Mouse (Mus musculus): ENCODE data around the gene Carnmt1.
A peak's percentile ranks its signal among the peaks of the same experiment; 100 is the strongest.

The Carnmt1 gene

DNA sequence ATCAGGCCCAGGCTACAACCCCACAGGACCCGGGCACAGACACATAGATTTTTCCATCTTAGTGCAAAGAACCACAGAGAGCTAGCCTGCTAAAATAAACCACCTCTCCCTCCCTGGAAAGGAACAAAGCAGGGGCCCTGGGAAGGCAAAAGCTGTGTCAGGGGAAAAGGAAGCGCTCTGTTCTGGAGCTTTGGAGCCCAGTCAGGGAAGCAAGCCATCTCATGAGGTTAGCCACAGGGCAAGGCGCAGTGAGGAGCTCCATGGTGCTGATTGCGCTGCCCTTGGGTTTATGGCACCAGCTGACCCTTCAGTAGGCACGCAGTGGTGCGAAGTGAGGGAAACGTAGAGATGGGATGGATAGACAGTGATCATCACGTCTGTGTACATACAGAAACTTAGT is 16.2 kb upstream of the Carnmt1 start:
- no peak for DNase-seq (ENCODE audit: low spot score in 2 of 2)

DNA sequence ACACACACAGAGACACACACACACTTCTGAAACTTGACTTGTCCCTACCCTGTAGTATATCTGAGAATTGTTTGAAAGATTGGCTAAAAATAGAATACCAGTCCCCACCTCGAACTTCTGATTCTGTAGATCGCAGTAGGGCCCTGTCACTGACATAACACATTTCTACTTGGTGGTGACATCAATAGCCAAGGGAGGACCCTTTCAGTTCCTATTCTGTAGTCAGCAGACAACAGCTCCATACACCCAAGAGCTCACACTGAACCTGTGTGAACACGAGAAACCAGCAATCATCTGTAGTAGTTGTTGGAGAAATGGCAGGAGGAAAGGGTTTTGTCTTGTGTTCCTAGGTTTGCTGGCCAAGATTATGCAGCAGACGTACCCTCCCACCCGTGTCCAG is 15.6 kb upstream of the Carnmt1 start:
- no peak for DNase-seq (ENCODE audit: low spot score in 2 of 2)

GRCm38 (mm10) chr19:18655999-18656398 is 14.6 kb upstream of the Carnmt1 start:
- no peak for DNase-seq (ENCODE audit: low spot score in 2 of 2)

DNA sequence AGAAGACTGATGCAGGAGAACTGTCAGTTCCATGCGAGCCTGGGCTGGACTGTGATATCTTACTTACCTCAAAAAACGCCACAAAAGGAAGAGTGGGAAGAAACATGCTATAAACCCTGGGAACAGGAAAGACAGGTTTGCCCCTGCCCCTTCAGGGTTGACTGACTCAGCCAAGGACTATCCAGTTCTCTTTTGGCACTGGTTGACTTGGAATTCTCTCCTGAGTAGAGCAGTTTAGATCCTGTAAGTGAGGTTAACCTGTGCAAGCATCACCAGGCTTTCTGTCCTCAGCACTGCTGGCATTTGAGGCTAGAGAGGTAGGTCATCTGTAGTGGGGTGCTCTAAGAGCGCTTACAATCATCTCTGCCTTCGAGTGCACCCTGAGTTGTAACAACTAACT is 12.1 kb upstream of the Carnmt1 start:
- no peak for DNase-seq (ENCODE audit: low spot score in 2 of 2)

DNA sequence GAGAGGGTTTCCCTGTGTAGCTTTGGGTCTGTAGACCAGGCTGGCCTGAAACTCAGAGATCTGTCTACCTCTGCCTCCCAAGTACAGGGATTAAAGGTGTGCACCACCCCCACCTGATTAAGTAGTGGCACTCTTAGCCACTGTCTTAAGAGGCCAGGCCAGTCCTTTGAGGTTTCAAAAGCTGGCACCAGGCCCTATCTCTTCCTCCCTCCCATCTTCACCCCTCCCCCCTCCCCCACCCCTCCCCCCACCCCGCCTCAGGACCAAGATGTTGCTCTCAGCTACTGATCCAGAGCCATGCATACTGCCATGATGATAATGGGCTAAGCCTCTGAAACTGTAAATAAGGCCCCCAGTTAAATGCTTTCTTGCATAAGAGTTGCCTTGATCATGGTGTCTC is 11.2 kb upstream of the Carnmt1 start:
- DNase-seq (ENCODE audit: low spot score in 2 of 2), result no peak

DNA sequence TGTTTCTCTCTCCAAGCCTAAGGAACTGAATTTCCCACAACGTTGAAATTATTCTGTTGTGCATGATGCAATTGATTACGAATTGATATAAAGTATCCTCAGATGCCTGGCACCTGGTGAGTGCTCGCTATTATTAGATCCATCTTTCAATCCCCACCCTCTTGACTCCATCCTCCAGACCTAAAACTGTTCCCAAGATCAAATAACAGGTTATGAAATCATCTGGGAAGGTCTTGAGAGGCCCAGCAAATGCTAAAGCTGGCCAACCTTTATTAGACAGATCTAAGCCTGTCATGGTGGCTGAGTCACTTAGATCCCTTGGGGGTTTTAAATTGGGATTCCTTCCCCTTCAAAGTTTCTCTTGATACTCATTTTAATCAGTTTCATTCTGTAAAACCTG is 10.1 kb upstream of the Carnmt1 start:
- DNase-seq (ENCODE audit: low spot score in 2 of 2), result no peak

- no peak for DNase-seq (ENCODE audit: low spot score in 2 of 2)
Measured at GRCm38 (mm10) chr19:18661683-18662082, 8.9 kb upstream of the Carnmt1 start.

GRCm38 (mm10) chr19:18663904-18664303 is 6.7 kb upstream of the Carnmt1 start:
- no peak for DNase-seq (ENCODE audit: low spot score in 2 of 2)

DNA sequence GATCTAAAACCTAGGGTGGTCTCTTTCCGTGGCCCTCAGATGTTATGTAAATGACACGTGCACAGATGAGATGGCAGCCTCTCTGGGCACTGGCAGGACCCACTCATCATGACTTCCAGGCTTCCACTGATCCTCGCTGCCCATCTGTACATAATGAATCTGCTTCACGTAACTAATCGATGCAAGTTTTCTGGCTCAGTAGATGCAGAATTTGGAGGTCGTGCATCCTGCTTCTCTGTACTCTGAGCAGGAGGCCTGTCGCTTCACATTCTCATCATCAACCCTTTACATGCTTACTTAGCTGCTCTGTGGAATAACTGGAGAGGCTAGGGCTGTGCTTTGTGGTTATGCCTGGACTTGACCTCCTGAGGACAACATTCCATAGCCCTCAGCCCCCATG is 3.6 kb upstream of the Carnmt1 start:
- no peak for DNase-seq (ENCODE audit: low spot score in 2 of 2)

GRCm38 (mm10) chr19:18669551-18669950 is 1.0 kb upstream of the Carnmt1 start:
- DNase-seq (ENCODE audit: low spot score in 2 of 2), result no peak

DNA sequence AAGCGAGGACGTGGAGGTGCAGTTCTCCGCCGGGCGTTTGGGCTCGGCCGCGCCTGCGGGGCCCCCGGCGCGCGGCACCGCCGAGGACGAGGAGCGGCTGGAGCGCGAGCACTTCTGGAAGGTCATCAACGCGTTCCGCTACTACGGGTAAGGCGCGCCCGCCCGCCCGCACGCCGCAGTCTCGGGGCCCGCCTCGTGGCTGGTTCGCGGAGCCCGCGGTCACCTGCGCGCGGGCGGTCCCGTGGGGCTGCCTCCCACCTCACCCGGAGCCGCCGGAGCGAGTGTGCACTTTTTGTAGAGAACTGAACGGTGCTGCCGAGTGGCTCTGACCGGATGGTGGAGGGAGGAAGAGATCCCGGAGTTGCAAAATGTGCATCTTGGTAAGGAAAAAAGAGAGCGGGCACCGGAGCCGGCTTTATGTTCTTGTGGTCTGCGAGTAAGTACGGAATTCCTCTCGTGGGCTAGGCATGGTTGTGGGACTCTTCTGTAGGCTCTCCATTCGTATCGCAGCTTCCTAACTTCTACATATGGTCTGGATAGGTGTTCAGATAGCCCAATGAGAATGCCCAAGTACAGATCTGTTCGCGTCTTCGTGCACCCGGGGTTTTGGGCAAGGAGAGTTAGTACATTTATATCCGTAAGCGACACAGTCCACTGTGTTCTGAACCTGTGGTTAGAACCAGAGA is 635 bp downstream of the Carnmt1 start:
- DNase-seq (ENCODE audit: low spot score in 2 of 2), result peak; percentile 43 to 45

DNA sequence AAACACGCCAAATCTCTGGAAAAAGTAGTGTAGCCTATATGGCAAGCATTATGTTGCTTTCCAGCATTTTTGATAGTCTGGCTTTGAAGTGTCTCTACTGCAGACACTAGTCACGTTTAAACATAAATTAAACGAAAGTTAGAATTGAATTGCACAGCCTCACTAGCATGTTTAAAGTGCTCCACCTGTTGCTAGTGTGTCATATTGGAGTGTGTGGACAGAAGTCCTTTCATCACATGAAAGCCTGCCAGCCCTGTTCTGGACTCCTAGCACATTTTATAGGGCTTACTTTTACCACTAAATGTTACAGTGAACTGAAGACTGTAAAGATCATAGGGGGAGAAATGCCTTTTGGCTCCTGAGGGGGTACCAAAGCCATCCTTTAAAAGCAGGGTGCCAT is 1.9 kb downstream of the Carnmt1 start:
- DNase-seq (ENCODE audit: low spot score in 2 of 2), result no peak

DNA sequence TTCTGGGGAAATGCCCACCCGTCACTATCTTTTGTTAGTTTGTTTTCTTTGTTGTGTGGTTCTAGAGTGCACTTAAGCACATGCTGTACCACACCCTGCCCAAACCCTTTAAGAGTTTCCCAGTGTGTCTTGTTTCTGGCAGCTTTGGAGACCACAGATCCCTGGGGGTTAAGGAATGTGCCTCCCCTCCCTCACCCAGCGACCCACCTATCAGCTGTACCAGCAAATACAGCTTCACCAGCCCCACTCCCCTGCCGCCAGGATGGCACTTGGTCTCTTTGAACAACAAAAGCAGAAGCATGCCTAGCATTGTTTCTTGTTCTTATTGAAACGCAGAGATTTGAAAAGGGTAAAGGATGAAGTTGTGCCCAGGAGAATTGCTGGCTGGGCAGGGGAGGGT is 2.6 kb downstream of the Carnmt1 start:
- DNase-seq (ENCODE audit: low spot score in 2 of 2), result no peak

GRCm38 (mm10) chr19:18682142-18682541 is 11.6 kb downstream of the Carnmt1 start:
- DNase-seq (ENCODE audit: low spot score in 2 of 2), result no peak

- DNase-seq (ENCODE audit: low spot score in 2 of 2), result peak; percentile 31 to 33
Measured at GRCm38 (mm10) chr19:18687556-18687955, 17.0 kb downstream of the Carnmt1 start.

DNA sequence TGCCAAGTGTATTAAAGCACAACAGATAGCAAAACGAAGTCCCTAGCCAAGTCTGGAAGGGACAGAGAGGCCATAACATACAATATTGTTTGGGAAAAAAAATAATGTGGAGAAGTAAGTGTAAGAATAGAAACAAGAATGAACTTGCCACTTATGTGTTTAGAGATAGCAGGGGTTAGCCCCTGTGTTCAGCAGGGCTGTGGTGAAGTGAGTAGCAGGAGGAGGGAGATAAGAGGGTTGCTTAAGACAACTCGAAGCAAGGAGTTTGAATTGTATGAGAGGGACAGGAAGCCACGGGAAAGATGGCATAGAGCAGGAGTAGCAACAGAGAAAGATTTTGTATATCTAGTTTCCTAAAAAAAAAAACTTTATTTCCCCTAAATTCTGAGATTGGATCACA is 21.6 kb downstream of the Carnmt1 start:
- DNase-seq (ENCODE audit: low spot score in 2 of 2), result no peak

DNA sequence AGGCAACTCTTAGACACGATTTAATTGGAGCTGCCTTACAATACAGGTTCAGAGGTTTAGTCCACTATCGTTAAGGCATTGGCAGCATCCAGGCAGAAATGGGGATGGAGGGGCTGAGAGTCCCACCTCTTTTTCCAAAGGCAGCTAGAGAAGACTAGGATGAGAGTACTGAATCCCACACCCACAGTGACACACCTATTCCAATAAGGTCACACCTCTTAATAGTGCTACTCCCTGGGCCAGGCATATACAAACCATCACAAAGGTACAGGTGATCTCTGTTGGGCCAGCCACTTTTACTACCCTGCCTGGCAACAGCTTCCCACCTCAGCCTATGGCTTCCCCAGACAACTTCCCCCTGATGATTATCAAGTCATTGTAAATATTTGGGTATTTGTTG is 22.2 kb downstream of the Carnmt1 start:
- no peak for DNase-seq (ENCODE audit: low spot score in 2 of 2)

DNA sequence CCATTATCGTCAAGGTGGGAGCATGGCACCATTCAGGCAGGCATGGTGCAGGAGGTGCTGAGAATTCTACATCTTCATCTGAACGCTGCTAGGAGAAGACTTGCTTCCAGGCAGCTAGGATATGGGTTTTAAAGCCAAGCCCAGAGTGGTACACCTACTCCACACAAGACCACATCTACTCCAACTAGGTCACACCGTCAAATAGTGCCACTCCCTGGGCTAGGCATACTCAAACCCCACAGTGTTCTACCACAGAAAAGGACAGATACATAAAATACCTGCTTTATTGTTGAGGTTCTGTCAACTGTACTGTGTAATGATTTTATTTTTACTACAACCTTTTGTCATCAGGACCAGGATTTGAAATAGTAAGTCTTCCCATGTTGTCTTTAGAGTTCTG is 24.6 kb downstream of the Carnmt1 start:
- no peak for DNase-seq (ENCODE audit: low spot score in 2 of 2)

DNA sequence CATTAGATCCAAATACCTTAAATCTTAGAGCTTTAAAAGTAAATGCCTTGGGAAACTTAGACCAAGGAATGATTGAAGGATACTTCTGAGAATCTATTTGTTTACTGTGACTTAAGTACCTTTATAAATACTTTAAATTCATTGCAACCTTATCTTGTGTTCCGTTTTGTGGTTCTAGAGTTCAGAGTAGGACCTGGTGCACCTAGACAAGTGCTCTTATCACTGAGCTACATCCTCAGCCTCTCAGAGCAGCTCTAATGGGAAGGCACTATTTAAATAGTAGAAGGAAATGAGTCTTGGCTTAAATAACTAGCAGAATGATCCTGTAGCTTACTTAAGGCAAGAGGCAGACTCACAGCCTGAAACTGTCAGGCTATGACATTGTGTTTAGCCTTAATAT is 25.0 kb downstream of the Carnmt1 start:
- DNase-seq (ENCODE audit: low spot score in 2 of 2), result no peak

GRCm38 (mm10) chr19:18708101-18708500 is 37.5 kb downstream of the Carnmt1 start:
- DNase-seq (ENCODE audit: low spot score in 2 of 2), result no peak

DNA sequence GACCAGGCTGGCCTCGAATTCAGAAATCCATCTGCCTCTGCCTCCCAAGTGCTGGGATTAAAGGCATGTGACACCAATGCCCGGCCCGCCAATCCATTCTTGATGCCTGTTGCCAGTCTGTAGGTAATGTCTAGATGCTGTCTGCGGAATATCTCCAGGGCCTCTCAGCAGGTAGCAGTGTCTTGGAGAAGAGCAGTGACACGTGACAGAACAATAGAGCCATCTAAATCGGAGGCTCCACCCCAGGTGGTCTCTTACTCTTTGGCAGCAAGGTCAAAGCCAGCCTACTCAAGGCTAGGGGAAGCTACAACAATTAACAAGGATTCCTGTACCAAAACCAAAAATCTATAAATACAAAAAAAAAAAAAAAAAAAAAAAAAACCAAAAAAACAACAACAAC is 40.3 kb downstream of the Carnmt1 start:
- DNase-seq (ENCODE audit: low spot score in 2 of 2), result no peak

- DNase-seq (ENCODE audit: low spot score in 2 of 2), result no peak
Measured at GRCm38 (mm10) chr19:18711589-18711988, 41.0 kb downstream of the Carnmt1 start.

DNA sequence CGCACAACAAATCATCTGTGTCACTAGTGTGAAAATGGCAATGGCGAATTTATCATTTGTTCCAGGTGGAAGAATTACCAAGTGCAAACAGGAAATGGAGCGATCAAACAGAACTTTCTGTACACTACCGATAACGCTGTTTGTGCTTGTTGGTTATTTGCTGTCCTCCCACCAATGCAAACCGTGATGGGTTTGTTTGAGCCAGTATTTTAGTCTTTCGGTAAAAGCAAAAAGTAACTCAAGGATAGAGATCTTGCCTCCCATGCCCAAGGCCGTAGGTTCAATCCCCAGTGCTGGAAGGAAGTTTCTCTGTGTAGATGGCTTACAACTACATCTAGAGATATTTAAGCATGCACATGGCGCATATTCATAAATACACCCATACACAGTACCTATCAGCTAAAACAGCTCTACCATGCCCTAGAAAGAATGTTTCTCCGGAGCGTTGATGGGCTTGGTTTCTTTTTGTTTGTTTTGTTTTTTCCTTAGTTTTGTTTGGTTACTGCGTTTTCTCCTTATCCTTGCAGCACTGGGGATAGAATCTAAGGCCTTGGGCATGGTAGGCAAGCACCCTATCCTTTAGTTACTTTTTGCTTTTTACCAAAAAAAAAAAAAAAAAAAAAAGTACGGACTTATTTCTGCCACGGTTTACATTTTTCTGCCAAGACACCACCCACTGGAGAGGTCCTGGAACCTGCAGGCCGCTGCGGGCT is 41.7 kb downstream of the Carnmt1 start:
- no peak for DNase-seq (ENCODE audit: low spot score in 2 of 2)

GRCm38 (mm10) chr19:18712866-18713300 is 42.3 kb downstream of the Carnmt1 start, which contains the start of gene D030056L22Rik:
Gene D030056L22Rik (plus strand): TSS chr19:18713193.
- peak; percentile 98 to 99 for DNase-seq (ENCODE audit: low spot score in 2 of 2)

Measured in right cerebral cortex, adult 2 months (tissue).